Comparison of ENCODE assay signal across 14 mouse cellular contexts in genomic region chr11:104111851-104112250, GRCm38 (mm10). TPM values are rescaled to one million over a fixed set of nuclear protein-coding genes. Genes with fewer than 3 reads are reported as not detected.
"Had no signal": no experiment of that assay in that cellular context is flagged by ENCODE, and none has a peak within 500 bp of the region (broad histone marks: within the 10 kb centered on the region; RNA-seq: fewer than 3 reads in every experiment).

No protein-coding gene starts in this region.

- DNase-seq: lung, adult 18-20 months; lung, embryonic 14.5 days; lung, postnatal 10 days; lung, postnatal 4 days; midbrain, embryonic 14.5 days; retina, postnatal 1 day; right cerebral cortex, adult 18-20 months; right cerebral cortex, postnatal 25 days; right cerebral cortex, postnatal 4 days; thymus, adult 2 months; thymus, postnatal 25 days; thymus, postnatal 4 days had no signal

RNA-seq across cellular contexts. Expression of gene Crhr1, which starts 20.8 kb away (rescaled TPM):
- total RNA-seq: megakaryocyte, adult 5-6 weeks; megakaryocyte-erythroid progenitor cell, adult 5-6 weeks had no signal
